Mouse (Mus musculus): ENCODE data around the gene Nrf1. TPM values are rescaled to one million over a fixed set of nuclear protein-coding genes. Genes with fewer than 3 reads are reported as not detected.

Nrf1 gene
- polyA plus RNA-seq, 1 experiment from 2014 or later = 17.3 TPM

- 18% methylated on average over 8 of the region's 8 CpGs for WGBS (ENCODE audit: insufficient replicate concordance)
- no peak overlapping the region for H3K27ac ChIP-seq (ENCODE audit: low read depth)
- DNase-seq (no peak), ATAC-seq (no peak)
- H3K4me1 ChIP-seq (ENCODE audit: insufficient read depth) = peaks cover 35% of the 10 kb centered on the region
- H3K4me3 ChIP-seq (ENCODE audit: low read depth, low read length) = no peak overlapping the region
- no peak for TF ChIP-seq EP300 (IDR thresholded peaks at IDR 0.05; ENCODE audit: low read depth)
- no peak for TF ChIP-seq CTCF (IDR thresholded peaks at IDR 0.05; ENCODE audit: low read depth)
- no peaks in the 10 kb centered on the region for H3K36me3 ChIP-seq (replicated peaks; ENCODE audit: insufficient read depth, low read length)
- no peak overlapping the region for H3K9ac ChIP-seq (replicated peaks)
- peaks cover 91% of the 10 kb centered on the region for H3K27me3 ChIP-seq (ENCODE audit: insufficient read depth, low read length)
- H3K4me2 ChIP-seq (ENCODE audit: low read depth, low read length) = no peak overlapping the region
- H3K9me3 ChIP-seq (ENCODE audit: low read length) = no peaks in the 10 kb centered on the region
Measured at GRCm38 (mm10) chr6:30172441-30172819, 124.6 kb downstream of the Nrf1 start.

- 3% methylated on average over 44 of the region's 44 CpGs for WGBS (ENCODE audit: insufficient replicate concordance)
- Histone ChIP-seq H3K9me3 (ENCODE audit: low read length) (no peaks in the 10 kb centered on the region), H3K4me1 (ENCODE audit: insufficient read depth) (peaks cover 36% of the 10 kb centered on the region), H3K9ac (replicated peaks) (0 out of 2 replicates have a peak overlapping the region, but pooled peaks have one; percentile 21), H3K27me3 (ENCODE audit: insufficient read depth, low read length) (peaks cover 93% of the 10 kb centered on the region), H3K4me3 (ENCODE audit: low read depth, low read length) (peak overlapping the region; percentile 50), H3K27ac (ENCODE audit: low read depth) (no peak overlapping the region), H3K4me2 (ENCODE audit: low read depth, low read length) (peak overlapping the region; percentile 80), H3K36me3 (replicated peaks; ENCODE audit: insufficient read depth, low read length) (no peaks in the 10 kb centered on the region)
- DNase-seq (peak; percentile 40), ATAC-seq (no peak)
- TF ChIP-seq CTCF (IDR thresholded peaks at IDR 0.05; ENCODE audit: low read depth) (peak; percentile 55), EP300 (IDR thresholded peaks at IDR 0.05; ENCODE audit: low read depth) (no peak)
Measured at GRCm38 (mm10) chr6:30172820-30173550, 125.2 kb downstream of the Nrf1 start.

- Histone ChIP-seq H3K9me3 (ENCODE audit: low read length) (no peaks in the 10 kb centered on the region), H3K4me3 (ENCODE audit: low read depth, low read length) (peak overlapping the region; percentile 50), H3K27me3 (ENCODE audit: insufficient read depth, low read length) (peaks cover 100% of the 10 kb centered on the region), H3K4me1 (ENCODE audit: insufficient read depth) (peaks cover 36% of the 10 kb centered on the region), H3K36me3 (replicated peaks; ENCODE audit: insufficient read depth, low read length) (no peaks in the 10 kb centered on the region), H3K4me2 (ENCODE audit: low read depth, low read length) (peak overlapping the region; percentile 80), H3K9ac (replicated peaks) (0 out of 2 replicates have a peak overlapping the region, but pooled peaks have one; percentile 21), H3K27ac (ENCODE audit: low read depth) (no peak overlapping the region)
- no peak for TF ChIP-seq EP300 (IDR thresholded peaks at IDR 0.05; ENCODE audit: low read depth)
- WGBS (ENCODE audit: insufficient replicate concordance) = 2% methylated on average over 80 of the region's 80 CpGs
- DNase-seq (peak; percentile 68), ATAC-seq (peak; percentile 88)
Measured at GRCm38 (mm10) chr6:30173551-30174460, 126.0 kb downstream of the Nrf1 start.

GRCm38 (mm10) chr6:30174461-30175224, 126.9 kb downstream of the Nrf1 start:
- Histone ChIP-seq H3K27ac (ENCODE audit: low read depth) (no peak overlapping the region), H3K4me1 (ENCODE audit: insufficient read depth) (peaks cover 36% of the 10 kb centered on the region), H3K27me3 (ENCODE audit: insufficient read depth, low read length) (peaks cover 100% of the 10 kb centered on the region), H3K4me2 (ENCODE audit: low read depth, low read length) (peak overlapping the region; percentile 80), H3K36me3 (replicated peaks; ENCODE audit: insufficient read depth, low read length) (no peaks in the 10 kb centered on the region), H3K9me3 (ENCODE audit: low read length) (no peaks in the 10 kb centered on the region), H3K9ac (replicated peaks) (0 out of 2 replicates have a peak overlapping the region, but pooled peaks have one; percentile 21), H3K4me3 (ENCODE audit: low read depth, low read length) (peak overlapping the region; percentile 50)
- TF ChIP-seq EP300 (IDR thresholded peaks at IDR 0.05; ENCODE audit: low read depth) (no peak), CTCF (IDR thresholded peaks at IDR 0.05; ENCODE audit: low read depth) (no peak)
- DNase-seq = no peak
- WGBS (ENCODE audit: insufficient replicate concordance) = 2% methylated on average over 32 of the region's 33 CpGs
- peak; percentile 12; the same call in 1 of the 2 replicates for ATAC-seq

- H3K9ac ChIP-seq (replicated peaks) = no peak overlapping the region
- H3K27ac ChIP-seq (ENCODE audit: low read depth) = no peak overlapping the region
- no peaks in the 10 kb centered on the region for H3K9me3 ChIP-seq (ENCODE audit: low read length)
- H3K36me3 ChIP-seq (replicated peaks; ENCODE audit: insufficient read depth, low read length) = no peaks in the 10 kb centered on the region
- ATAC-seq (no peak), DNase-seq (no peak)
- peak overlapping the region; percentile 20 for H3K4me3 ChIP-seq (ENCODE audit: low read depth, low read length)
- peaks cover 100% of the 10 kb centered on the region for H3K27me3 ChIP-seq (ENCODE audit: insufficient read depth, low read length)
- H3K4me2 ChIP-seq (ENCODE audit: low read depth, low read length) = peak overlapping the region; percentile 30
- peaks cover 36% of the 10 kb centered on the region for H3K4me1 ChIP-seq (ENCODE audit: insufficient read depth)
- WGBS (ENCODE audit: insufficient replicate concordance) = 2% methylated on average over 38 of the region's 45 CpGs
- TF ChIP-seq EP300 (IDR thresholded peaks at IDR 0.05; ENCODE audit: low read depth) = no peak
- no peak for TF ChIP-seq CTCF (IDR thresholded peaks at IDR 0.05; ENCODE audit: low read depth)
Measured at GRCm38 (mm10) chr6:30175225-30175917, 127.6 kb downstream of the Nrf1 start.
